Mouse (Mus musculus): Measurements from ENCODE around the gene Gm10198. TPM values are rescaled to one million over a fixed set of nuclear protein-coding genes. Genes with fewer than 3 reads are reported as not detected.

Gm10198 gene
- polyA plus RNA-seq, 1 experiment from 2014 or later = not detected

- no peak overlapping the region for H3K4me3 ChIP-seq (ENCODE audit: low read depth, low read length)
- no peak for ATAC-seq (ENCODE audit: low read depth)
- H3K4me1 ChIP-seq (ENCODE audit: control insufficient read depth, low read depth, low read length) = no peaks in the 10 kb centered on the region
- no peak overlapping the region for H3K4me2 ChIP-seq (ENCODE audit: low read depth, low read length)
- no peak overlapping the region for H3K9ac ChIP-seq (ENCODE audit: low read depth, low read length)
- no peaks in the 10 kb centered on the region for H3K27me3 ChIP-seq (ENCODE audit: control insufficient read depth, insufficient read depth, low read depth, low read length)
- no peaks in the 10 kb centered on the region for H3K36me3 ChIP-seq (ENCODE audit: control insufficient read depth, insufficient read depth)
- 77% methylated on average over 7 of the region's 7 CpGs for WGBS (ENCODE audit: insufficient replicate concordance)
- no peak overlapping the region for H3K27ac ChIP-seq (ENCODE audit: low read length)
- H3K9me3 ChIP-seq (replicated peaks; ENCODE audit: control insufficient read depth, low read length) = no peaks in the 10 kb centered on the region
These were observed 30.5 kb downstream of the Gm10198 start for GRCm38 (mm10) chr13:111623112-111623511.

GRCm38 (mm10) chr13:111624115-111624514, 31.5 kb downstream of the Gm10198 start:
- no peaks in the 10 kb centered on the region for H3K36me3 ChIP-seq (ENCODE audit: control insufficient read depth, insufficient read depth)
- no peak overlapping the region for H3K27ac ChIP-seq (ENCODE audit: low read length)
- no peaks in the 10 kb centered on the region for H3K27me3 ChIP-seq (ENCODE audit: control insufficient read depth, insufficient read depth, low read depth, low read length)
- H3K4me1 ChIP-seq (ENCODE audit: control insufficient read depth, low read depth, low read length) = no peaks in the 10 kb centered on the region
- 42% methylated on average over 6 of the region's 6 CpGs for WGBS (ENCODE audit: insufficient replicate concordance)
- ATAC-seq (ENCODE audit: low read depth) = no peak
- H3K4me3 ChIP-seq (ENCODE audit: low read depth, low read length) = no peak overlapping the region
- H3K9ac ChIP-seq (ENCODE audit: low read depth, low read length) = no peak overlapping the region
- H3K4me2 ChIP-seq (ENCODE audit: low read depth, low read length) = no peak overlapping the region
- no peaks in the 10 kb centered on the region for H3K9me3 ChIP-seq (replicated peaks; ENCODE audit: control insufficient read depth, low read length)

- Histone ChIP-seq H3K36me3 (ENCODE audit: control insufficient read depth, insufficient read depth) (no peaks in the 10 kb centered on the region), H3K27me3 (ENCODE audit: control insufficient read depth, insufficient read depth, low read depth, low read length) (no peaks in the 10 kb centered on the region), H3K4me3 (ENCODE audit: low read depth, low read length) (peak overlapping the region; percentile 15; the same call in 1 of the 2 replicates), H3K9ac (ENCODE audit: low read depth, low read length) (peak overlapping the region; percentile 32), H3K4me1 (ENCODE audit: control insufficient read depth, low read depth, low read length) (peaks cover 9% of the 10 kb centered on the region), H3K4me2 (ENCODE audit: low read depth, low read length) (peak overlapping the region; percentile 50), H3K9me3 (replicated peaks; ENCODE audit: control insufficient read depth, low read length) (no peaks in the 10 kb centered on the region), H3K27ac (ENCODE audit: low read length) (peak overlapping the region; percentile 17; the same call in 1 of the 2 replicates)
- peak; percentile 79 for ATAC-seq (ENCODE audit: low read depth)
- 16% methylated on average over 16 of the region's 16 CpGs for WGBS (ENCODE audit: insufficient replicate concordance)
These were observed 41.9 kb downstream of the Gm10198 start for GRCm38 (mm10) chr13:111634163-111635160.

- H3K27me3 ChIP-seq (ENCODE audit: control insufficient read depth, insufficient read depth, low read depth, low read length) = no peaks in the 10 kb centered on the region
- no peaks in the 10 kb centered on the region for H3K9me3 ChIP-seq (replicated peaks; ENCODE audit: control insufficient read depth, low read length)
- H3K4me1 ChIP-seq (ENCODE audit: control insufficient read depth, low read depth, low read length) = no peaks in the 10 kb centered on the region
- no peak overlapping the region for H3K4me3 ChIP-seq (ENCODE audit: low read depth, low read length)
- H3K27ac ChIP-seq (ENCODE audit: low read length) = no peak overlapping the region
- no peak overlapping the region for H3K9ac ChIP-seq (ENCODE audit: low read depth, low read length)
- 14% methylated on average over 6 of the region's 6 CpGs for WGBS (ENCODE audit: insufficient replicate concordance)
- no peak overlapping the region for H3K4me2 ChIP-seq (ENCODE audit: low read depth, low read length)
- ATAC-seq (ENCODE audit: low read depth) = no peak
- no peaks in the 10 kb centered on the region for H3K36me3 ChIP-seq (ENCODE audit: control insufficient read depth, insufficient read depth)
These were observed 47.7 kb downstream of the Gm10198 start for GRCm38 (mm10) chr13:111640319-111640718.

Other genes with a start within 250 kb of the Gm10198 start
- gene Gpbp1, start 102.7 kb upstream of the Gm10198 start, polyA plus RNA-seq (2015; fragmentation: Nextera tagmentation; extraction: Ambion mirVana) = 35.2 and 37.1 TPM in 2 replicates
- not detected in 2 replicates for gene Gm49496, start 42.8 kb upstream of the Gm10198 start, polyA plus RNA-seq (2015; fragmentation: Nextera tagmentation; extraction: Ambion mirVana)
- gene Mier3, start 88.2 kb downstream of the Gm10198 start, polyA plus RNA-seq (2015; fragmentation: Nextera tagmentation; extraction: Ambion mirVana) = 11.6 and 15.1 TPM in 2 replicates
- gene Map3k1, start 216.2 kb downstream of the Gm10198 start, polyA plus RNA-seq (2015; fragmentation: Nextera tagmentation; extraction: Ambion mirVana) = 12.8 and 13.7 TPM in 2 replicates

Data from liver, embryonic 16.5 days (tissue).